Mouse (Mus musculus): Measurements from ENCODE around the gene Lgals12. TPM values are rescaled to one million over a fixed set of nuclear protein-coding genes. Genes with fewer than 3 reads are reported as not detected.

The Lgals12 gene
- polyA plus RNA-seq, 1 experiment, result 0.35 TPM

- no peaks in the 10 kb centered on the region for H3K27me3 ChIP-seq (ENCODE audit: control insufficient read depth, insufficient read depth, low read length)
- WGBS, result 93% methylated on average over 10 of the region's 10 CpGs
- no peaks in the 10 kb centered on the region for H3K36me3 ChIP-seq (ENCODE audit: control insufficient read depth, insufficient read depth, low read length)
- TF ChIP-seq POLR2A (IDR thresholded peaks at IDR 0.05; ENCODE audit: low read depth, low read length) (no peak), CTCF (IDR thresholded peaks at IDR 0.05; ENCODE audit: extremely low read depth, insufficient read depth, insufficient read length, insufficient replicate concordance) (no peak)
- no peak for DNase-seq (ENCODE audit: low read depth in 1 of 2, low spot score in 2 of 2)
- no peak overlapping the region for H3K4me3 ChIP-seq (ENCODE audit: extremely low read depth, insufficient read depth, insufficient read length)
- no peak overlapping the region for H3K27ac ChIP-seq (ENCODE audit: insufficient read depth, low read length)
- 0 out of 2 replicates have a peak, but pooled peaks cover 2% of the 10 kb centered on the region for H3K4me1 ChIP-seq (ENCODE audit: control insufficient read depth, insufficient read depth, insufficient read length)
These were observed 2.9 kb downstream of the Lgals12 start for GRCm38 (mm10) chr19:7604107-7604506.

- H3K27ac ChIP-seq (ENCODE audit: insufficient read depth, low read length), result no peak overlapping the region
- TF ChIP-seq CTCF (IDR thresholded peaks at IDR 0.05; ENCODE audit: extremely low read depth, insufficient read depth, insufficient read length, insufficient replicate concordance) (no peak), POLR2A (IDR thresholded peaks at IDR 0.05; ENCODE audit: low read depth, low read length) (no peak)
- 87% methylated on average over 4 of the region's 4 CpGs for WGBS
These were observed 5.4 kb downstream of the Lgals12 start for GRCm38 (mm10) chr19:7601551-7601950.

GRCm38 (mm10) chr19:7598481-7598880 lies 8.5 kb downstream of the Lgals12 start:
- TF ChIP-seq POLR2A (IDR thresholded peaks at IDR 0.05; ENCODE audit: low read depth, low read length), result no peak
- TF ChIP-seq CTCF (IDR thresholded peaks at IDR 0.05; ENCODE audit: extremely low read depth, insufficient read depth, insufficient read length, insufficient replicate concordance), result no peak
- Histone ChIP-seq H3K36me3 (ENCODE audit: control insufficient read depth, insufficient read depth, low read length) (no peaks in the 10 kb centered on the region), H3K4me3 (ENCODE audit: extremely low read depth, insufficient read depth, insufficient read length) (no peak overlapping the region), H3K4me1 (ENCODE audit: control insufficient read depth, insufficient read depth, insufficient read length) (no peaks in the 10 kb centered on the region), H3K27me3 (ENCODE audit: control insufficient read depth, insufficient read depth, low read length) (no peaks in the 10 kb centered on the region), H3K27ac (ENCODE audit: insufficient read depth, low read length) (no peak overlapping the region)
- WGBS, result 27% methylated on average over 4 of the region's 4 CpGs
- no peak for DNase-seq (ENCODE audit: low read depth in 1 of 2, low spot score in 2 of 2)

More at GRCm38 (mm10) chr19:7601551-7601950, 5.4 kb downstream of the Lgals12 start:
- H3K27me3 ChIP-seq (ENCODE audit: control insufficient read depth, insufficient read depth, low read length), result no peaks in the 10 kb centered on the region
- no peak for DNase-seq (ENCODE audit: low read depth in 1 of 2, low spot score in 2 of 2)
- no peak overlapping the region for H3K4me3 ChIP-seq (ENCODE audit: extremely low read depth, insufficient read depth, insufficient read length)
- H3K4me1 ChIP-seq (ENCODE audit: control insufficient read depth, insufficient read depth, insufficient read length), result no peaks in the 10 kb centered on the region
- no peaks in the 10 kb centered on the region for H3K36me3 ChIP-seq (ENCODE audit: control insufficient read depth, insufficient read depth, low read length)

- peak; percentile 15; the same call in 1 of the 2 replicates for TF ChIP-seq CTCF (IDR thresholded peaks at IDR 0.05; ENCODE audit: extremely low read depth, insufficient read depth, insufficient read length, insufficient replicate concordance)
- no peak for TF ChIP-seq POLR2A (IDR thresholded peaks at IDR 0.05; ENCODE audit: low read depth, low read length)
- Histone ChIP-seq H3K4me1 (ENCODE audit: control insufficient read depth, insufficient read depth, insufficient read length) (no peaks in the 10 kb centered on the region), H3K36me3 (ENCODE audit: control insufficient read depth, insufficient read depth, low read length) (no peaks in the 10 kb centered on the region), H3K27me3 (ENCODE audit: control insufficient read depth, insufficient read depth, low read length) (no peaks in the 10 kb centered on the region), H3K4me3 (ENCODE audit: extremely low read depth, insufficient read depth, insufficient read length) (no peak overlapping the region), H3K27ac (ENCODE audit: insufficient read depth, low read length) (no peak overlapping the region)
- DNase-seq (ENCODE audit: low read depth in 1 of 2, low spot score in 2 of 2), result no peak
- WGBS, result 16% methylated on average over 2 of the region's 2 CpGs
These were observed 11.5 kb downstream of the Lgals12 start for GRCm38 (mm10) chr19:7595534-7595933.

GRCm38 (mm10) chr19:7592018-7592417 lies 15.0 kb downstream of the Lgals12 start:
- TF ChIP-seq CTCF (IDR thresholded peaks at IDR 0.05; ENCODE audit: extremely low read depth, insufficient read depth, insufficient read length, insufficient replicate concordance), result no peak
- no peak for TF ChIP-seq POLR2A (IDR thresholded peaks at IDR 0.05; ENCODE audit: low read depth, low read length)
- no peak overlapping the region for H3K27ac ChIP-seq (ENCODE audit: insufficient read depth, low read length)
- H3K4me3 ChIP-seq (ENCODE audit: extremely low read depth, insufficient read depth, insufficient read length), result no peak overlapping the region
- no peaks in the 10 kb centered on the region for H3K27me3 ChIP-seq (ENCODE audit: control insufficient read depth, insufficient read depth, low read length)
- 68% methylated on average over 3 of the region's 3 CpGs for WGBS
- no peaks in the 10 kb centered on the region for H3K4me1 ChIP-seq (ENCODE audit: control insufficient read depth, insufficient read depth, insufficient read length)
- no peak for DNase-seq (ENCODE audit: low read depth in 1 of 2, low spot score in 2 of 2)
- 0 out of 2 replicates have a peak, but pooled peaks cover 2% of the 10 kb centered on the region for H3K36me3 ChIP-seq (ENCODE audit: control insufficient read depth, insufficient read depth, low read length)

GRCm38 (mm10) chr19:7590795-7591194 lies 16.2 kb downstream of the Lgals12 start:
- Histone ChIP-seq H3K27ac (ENCODE audit: insufficient read depth, low read length) (no peak overlapping the region), H3K36me3 (ENCODE audit: control insufficient read depth, insufficient read depth, low read length) (0 out of 2 replicates have a peak, but pooled peaks cover 2% of the 10 kb centered on the region), H3K4me1 (ENCODE audit: control insufficient read depth, insufficient read depth, insufficient read length) (no peaks in the 10 kb centered on the region), H3K4me3 (ENCODE audit: extremely low read depth, insufficient read depth, insufficient read length) (no peak overlapping the region), H3K27me3 (ENCODE audit: control insufficient read depth, insufficient read depth, low read length) (no peaks in the 10 kb centered on the region)
- TF ChIP-seq CTCF (IDR thresholded peaks at IDR 0.05; ENCODE audit: extremely low read depth, insufficient read depth, insufficient read length, insufficient replicate concordance) (no peak), POLR2A (IDR thresholded peaks at IDR 0.05; ENCODE audit: low read depth, low read length) (no peak)
- DNase-seq (ENCODE audit: low read depth in 1 of 2, low spot score in 2 of 2), result no peak

GRCm38 (mm10) chr19:7585764-7586163 lies 21.2 kb downstream of the Lgals12 start:
- TF ChIP-seq POLR2A (IDR thresholded peaks at IDR 0.05; ENCODE audit: low read depth, low read length) (no peak), CTCF (IDR thresholded peaks at IDR 0.05; ENCODE audit: extremely low read depth, insufficient read depth, insufficient read length, insufficient replicate concordance) (no peak)
- no peak for DNase-seq (ENCODE audit: low read depth in 1 of 2, low spot score in 2 of 2)
- no peaks in the 10 kb centered on the region for H3K4me1 ChIP-seq (ENCODE audit: control insufficient read depth, insufficient read depth, insufficient read length)
- H3K36me3 ChIP-seq (ENCODE audit: control insufficient read depth, insufficient read depth, low read length), result 0 out of 2 replicates have a peak, but pooled peaks cover 4% of the 10 kb centered on the region
- H3K4me3 ChIP-seq (ENCODE audit: extremely low read depth, insufficient read depth, insufficient read length), result no peak overlapping the region
- H3K27me3 ChIP-seq (ENCODE audit: control insufficient read depth, insufficient read depth, low read length), result no peaks in the 10 kb centered on the region
- H3K27ac ChIP-seq (ENCODE audit: insufficient read depth, low read length), result no peak overlapping the region
- 96% methylated on average over 6 of the region's 6 CpGs for WGBS
